In genomic region chr13:32179906-32180305, GRCm38 (mm10) we compare ENCODE assay signal across 8 mouse cellular contexts.
DNase-seq lines count a peak whose midpoint lies in the region; ATAC-seq lines count a peak whose summit lies in the region.

No protein-coding gene starts in this region.

- H3K4me3 ChIP-seq in megakaryocyte, embryonic 14.5 days (replicated peaks), result peak overlapping the region; percentile 85
- H3K4me3 ChIP-seq in heart, embryonic 11.5 days (ENCODE audit: low read depth, low read length), result no peak overlapping the region
- H3K4me3 ChIP-seq in neural tube, embryonic 11.5 days (ENCODE audit: low read depth, low read length), result no peak overlapping the region

- peak overlapping the region; percentile 38; the same call in 1 of the 2 replicates for H3K27ac ChIP-seq in heart, embryonic 11.5 days (ENCODE audit: low read depth, low read length)
- H3K27ac ChIP-seq in neural tube, embryonic 11.5 days (ENCODE audit: low read depth, low read length), result no peak overlapping the region

- H3K9ac ChIP-seq in heart, embryonic 11.5 days (ENCODE audit: low read depth, low read length), result no peak overlapping the region
- no peak overlapping the region for H3K9ac ChIP-seq in neural tube, embryonic 11.5 days (ENCODE audit: low read length)

- no peaks in the 10 kb centered on the region for H3K27me3 ChIP-seq in megakaryocyte, embryonic 14.5 days (replicated peaks)
- no peaks in the 10 kb centered on the region for H3K27me3 ChIP-seq in heart, embryonic 11.5 days (ENCODE audit: control insufficient read depth, insufficient read depth, low read length)
- H3K27me3 ChIP-seq in neural tube, embryonic 11.5 days (ENCODE audit: control insufficient read depth, insufficient read depth, low read length), result no peaks in the 10 kb centered on the region

- DNase-seq in kidney, postnatal 4 days, result peak; percentile 59 to 66
- peak; percentile 46 for DNase-seq in neural tube, embryonic 11.5 days (ENCODE audit: low spot score)
- DNase-seq in gastrocnemius, adult 18-20 months (ENCODE audit: low spot score), result no peak
- no peak for DNase-seq in spleen, postnatal 10 days (ENCODE audit: low spot score in 2 of 2)
- no peak for DNase-seq in Muller cell, postnatal 12 days (ENCODE audit: inconsistent ontology term)

- H3K36me3 ChIP-seq in megakaryocyte, embryonic 14.5 days (replicated peaks; ENCODE audit: low read length), result no peaks in the 10 kb centered on the region
- no peaks in the 10 kb centered on the region for H3K36me3 ChIP-seq in heart, embryonic 11.5 days (ENCODE audit: control insufficient read depth, insufficient read depth, low read length)
- no peaks in the 10 kb centered on the region for H3K36me3 ChIP-seq in neural tube, embryonic 11.5 days (ENCODE audit: control insufficient read depth, insufficient read depth, low read length)

- H3K4me2 ChIP-seq in heart, embryonic 11.5 days, result no peak overlapping the region
- no peak overlapping the region for H3K4me2 ChIP-seq in neural tube, embryonic 11.5 days (ENCODE audit: low read depth)

- H3K9me3 ChIP-seq in megakaryocyte, embryonic 14.5 days, result 0 out of 2 replicates have a peak, but pooled peaks cover 3% of the 10 kb centered on the region
- no peaks in the 10 kb centered on the region for H3K9me3 ChIP-seq in heart, embryonic 11.5 days (replicated peaks; ENCODE audit: control insufficient read depth, low read length)
- H3K9me3 ChIP-seq in neural tube, embryonic 11.5 days (ENCODE audit: control insufficient read depth, low read length), result no peaks in the 10 kb centered on the region

- no peak for ATAC-seq in megakaryocyte, adult 5-6 weeks (ENCODE audit: poor library complexity, severe bottlenecking)
- peak; percentile 59; the same call in 1 of the 2 replicates for ATAC-seq in heart, embryonic 11.5 days (replicated peaks; ENCODE audit: insufficient number of reproducible peaks, low FRiP score, low TSS enrichment)
- peak; percentile 60; the same call in 1 of the 2 replicates for ATAC-seq in neural tube, embryonic 11.5 days (ENCODE audit: insufficient read depth, low FRiP score, low TSS enrichment)

- 6% methylated on average over 3 of the region's 3 CpGs for WGBS in heart, embryonic 11.5 days (ENCODE audit: insufficient replicate concordance)
- WGBS in neural tube, embryonic 11.5 days, result 28% methylated on average over 3 of the region's 3 CpGs

- peaks cover 22% of the 10 kb centered on the region for H3K4me1 ChIP-seq in megakaryocyte, embryonic 14.5 days
- no peaks in the 10 kb centered on the region for H3K4me1 ChIP-seq in heart, embryonic 11.5 days (ENCODE audit: control insufficient read depth, insufficient read depth, low read length)
- no peaks in the 10 kb centered on the region for H3K4me1 ChIP-seq in neural tube, embryonic 11.5 days (ENCODE audit: control insufficient read depth, insufficient read depth, low read length)

Comparison
In these comparisons a context has a peak if more than half of its experiments do, and no peak if none do; other contexts are left out.
1. DNase-seq: peak in kidney, postnatal 4 days (2 of 2) and neural tube, embryonic 11.5 days (single experiment); none in gastrocnemius, adult 18-20 months (single experiment), spleen, postnatal 10 days (0 of 2) and Muller cell, postnatal 12 days (single experiment).